Mouse (Mus musculus): Measurements from ENCODE around the gene Anxa4.

DNA sequence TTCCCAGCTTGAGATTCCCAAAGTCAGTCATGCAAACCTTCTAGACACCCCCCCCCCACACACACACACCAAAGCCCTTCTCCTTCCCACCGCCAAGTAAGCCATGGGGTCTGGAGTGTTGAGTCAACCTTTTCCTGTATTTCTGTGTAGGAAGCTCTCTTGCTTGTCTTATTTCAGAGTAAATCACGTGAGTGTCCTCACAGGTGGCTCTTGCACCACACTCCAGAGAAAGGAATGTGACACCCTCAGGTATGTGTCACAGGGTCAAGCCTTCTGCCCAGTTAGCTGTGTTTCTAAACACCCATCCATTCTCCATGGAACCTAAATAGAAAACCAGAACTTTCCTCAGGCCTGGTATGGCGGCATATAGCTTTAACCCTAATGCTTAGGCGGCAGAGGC is 24.4 kb downstream of the Anxa4 start:
- TF ChIP-seq CTCF (IDR thresholded peaks at IDR 0.05; ENCODE audit: low read depth) (no peak), EP300 (IDR thresholded peaks at IDR 0.05; ENCODE audit: low read depth) (no peak)
